Mouse (Mus musculus): ENCODE measurements around the gene Unc5a.

DNA sequence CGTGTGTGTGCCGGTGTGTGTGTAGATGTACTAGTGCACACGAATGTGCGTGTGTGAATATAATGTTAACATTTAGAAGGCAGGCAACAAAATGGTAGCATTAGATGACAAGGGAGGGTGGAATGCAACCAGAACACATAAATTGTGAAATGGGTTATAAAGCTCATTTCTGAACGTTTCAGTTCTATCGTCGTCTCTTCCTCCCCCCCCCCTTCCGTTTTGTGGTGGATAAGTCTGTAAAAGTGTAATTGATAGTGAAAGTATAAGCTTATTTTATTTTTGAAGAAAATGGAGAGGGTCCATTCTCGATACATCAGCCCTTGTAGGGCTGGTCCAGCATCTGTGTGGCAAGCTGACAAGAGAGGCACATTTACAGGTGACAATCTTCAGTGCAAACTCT is 69.5 kb downstream of the Unc5a start:
- TF ChIP-seq CTCF (IDR thresholded peaks at IDR 0.05; ENCODE audit: low read depth, low read length) (no peak), GATA1 (IDR thresholded peaks at IDR 0.05; ENCODE audit: borderline replicate concordance, low read length) (no peak), GATA2 (IDR thresholded peaks at IDR 0.05; ENCODE audit: borderline replicate concordance, low read depth, low read length) (no peak)
